Mouse (Mus musculus): ENCODE results near the gene Calcrl.

Gene Calcrl

GRCm38 (mm10) chr2:84336331-84336730 is 88.9 kb downstream of the Calcrl start:
- no peak for DNase-seq (ENCODE audit: low spot score in 2 of 2)

- DNase-seq (ENCODE audit: low spot score in 2 of 2): no peak
Measured at GRCm38 (mm10) chr2:84316185-84316805, 108.9 kb downstream of the Calcrl start.

GRCm38 (mm10) chr2:84296517-84296916 is 128.7 kb downstream of the Calcrl start:
- no peak for DNase-seq (ENCODE audit: low spot score in 2 of 2)

- DNase-seq (ENCODE audit: low spot score in 2 of 2): no peak
Measured at GRCm38 (mm10) chr2:84295068-84295467, 130.1 kb downstream of the Calcrl start.

GRCm38 (mm10) chr2:84294611-84295010 is 130.6 kb downstream of the Calcrl start:
- no peak for DNase-seq (ENCODE audit: low spot score in 2 of 2)

GRCm38 (mm10) chr2:84292351-84293000 is 132.7 kb downstream of the Calcrl start:
- no peak for DNase-seq (ENCODE audit: low spot score in 2 of 2)

- no peak for DNase-seq (ENCODE audit: low spot score in 2 of 2)
Measured at GRCm38 (mm10) chr2:84288940-84289557, 136.2 kb downstream of the Calcrl start.

All from spleen, postnatal 10 days (tissue).